Mouse (Mus musculus): ENCODE measurements around the gene Bcor.

- TF ChIP-seq CTCF (IDR thresholded peaks at IDR 0.05; ENCODE audit: control insufficient read depth, insufficient read depth, low read length) (no peak), POLR2A (IDR thresholded peaks at IDR 0.05; ENCODE audit: borderline replicate concordance, control insufficient read depth, low read depth, low read length) (no peak)
Measured at GRCm38 (mm10) chrX:12128165-12129083, 31.7 kb downstream of the Bcor start.

Measured in bone marrow, adult 2 months (tissue).